Comparison of ENCODE assay signal across 13 mouse cellular contexts in the genomic region with DNA sequence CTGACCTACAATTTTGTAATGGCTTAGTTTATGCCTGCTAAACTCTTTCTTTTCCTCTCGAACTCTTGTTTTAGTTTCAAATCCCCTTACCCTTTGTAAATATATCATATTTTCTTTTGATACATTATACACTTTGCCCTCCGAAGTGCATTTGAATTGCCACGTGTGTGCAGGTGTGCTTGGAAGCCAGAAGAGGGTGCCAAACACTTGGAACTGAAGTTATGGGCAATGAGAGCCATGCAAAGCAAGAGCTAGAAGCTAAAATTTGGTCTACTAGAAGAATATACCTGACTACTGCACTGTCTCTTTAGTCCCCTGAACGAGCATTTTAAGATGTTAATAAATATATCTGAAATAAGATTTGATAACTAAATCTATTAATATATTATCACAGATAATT.
DNase-seq lines count a peak whose midpoint lies in the region; ATAC-seq and TF ChIP-seq lines count a peak whose summit lies in the region.
"Had no signal": no experiment of that assay in that cellular context is flagged by ENCODE, and none has a peak within 500 bp of the region (broad histone marks: within the 10 kb centered on the region; RNA-seq: fewer than 3 reads in every experiment).

No protein-coding gene starts in this region.

- no peak overlapping the region for H3K9ac ChIP-seq in kidney, postnatal 0 days (ENCODE audit: low read depth, low read length)
- no peak overlapping the region for H3K9ac ChIP-seq in kidney, embryonic 16.5 days (replicated peaks; ENCODE audit: low read length)
- H3K9ac ChIP-seq: limb, embryonic 15.5 days; stomach, embryonic 15.5 days had no signal

- no peak for ATAC-seq in kidney, postnatal 0 days (replicated peaks; ENCODE audit: low FRiP score, low read depth)
- no peak for ATAC-seq in kidney, embryonic 16.5 days (ENCODE audit: low FRiP score, low TSS enrichment)
- no peak for ATAC-seq in megakaryocyte-erythroid progenitor cell, adult 5-6 weeks (replicated peaks; ENCODE audit: low FRiP score, low TSS enrichment, poor library complexity, severe bottlenecking)

- no peak overlapping the region for H3K4me3 ChIP-seq in kidney, postnatal 0 days (replicated peaks; ENCODE audit: low read depth, low read length)
- H3K4me3 ChIP-seq in kidney, embryonic 16.5 days (ENCODE audit: low read length) = no peak overlapping the region
- H3K4me3 ChIP-seq: limb, embryonic 15.5 days; stomach, embryonic 15.5 days had no signal

- DNase-seq in kidney, postnatal 0 days (ENCODE audit: low spot score) = peak; percentile 9
- DNase-seq in right cerebral cortex, postnatal 4 days = peak; percentile 2
- no peak for DNase-seq in right cerebral cortex, adult 2 months (ENCODE audit: low spot score in 2 of 2)
- peak; percentile 52 for DNase-seq in embryo, embryonic 10 days (ENCODE audit: low spot score)
- DNase-seq in spleen, postnatal 4 days (ENCODE audit: low spot score in 2 of 2) = no peak
- DNase-seq: adrenal gland, postnatal 25 days; cerebellum, adult 9-10 months had no signal

- H3K4me1 ChIP-seq in kidney, postnatal 0 days (replicated peaks; ENCODE audit: insufficient read depth, low read length) = no peaks in the 10 kb centered on the region
- H3K4me1 ChIP-seq in kidney, embryonic 16.5 days (ENCODE audit: insufficient read depth, low read length) = no peaks in the 10 kb centered on the region
- H3K4me1 ChIP-seq: limb, embryonic 15.5 days; stomach, embryonic 15.5 days had no signal

- no peaks in the 10 kb centered on the region for H3K36me3 ChIP-seq in kidney, postnatal 0 days (ENCODE audit: insufficient read depth, low read length)
- no peaks in the 10 kb centered on the region for H3K36me3 ChIP-seq in kidney, embryonic 16.5 days (ENCODE audit: insufficient read depth, low read length)
- H3K36me3 ChIP-seq: limb, embryonic 15.5 days; stomach, embryonic 15.5 days had no signal

- peak; percentile 47 for TF ChIP-seq CTCF in kidney, postnatal 0 days (IDR thresholded peaks at IDR 0.05; ENCODE audit: low read depth)

- H3K4me2 ChIP-seq in kidney, postnatal 0 days (ENCODE audit: low read length) = no peak overlapping the region
- H3K4me2 ChIP-seq in kidney, embryonic 16.5 days (replicated peaks; ENCODE audit: low read depth, low read length) = no peak overlapping the region
- H3K4me2 ChIP-seq: heart, embryonic 11.5 days; limb, embryonic 15.5 days; stomach, embryonic 15.5 days had no signal

- H3K9me3 ChIP-seq in kidney, postnatal 0 days (replicated peaks; ENCODE audit: low read length) = no peaks in the 10 kb centered on the region
- no peaks in the 10 kb centered on the region for H3K9me3 ChIP-seq in kidney, embryonic 16.5 days (ENCODE audit: low read length)
- H3K9me3 ChIP-seq: limb, embryonic 15.5 days; stomach, embryonic 15.5 days had no signal

- H3K27me3 ChIP-seq in kidney, postnatal 0 days (ENCODE audit: insufficient read depth, low read length) = no peaks in the 10 kb centered on the region
- H3K27me3 ChIP-seq in kidney, embryonic 16.5 days (ENCODE audit: insufficient read depth, low read length) = no peaks in the 10 kb centered on the region
- H3K27me3 ChIP-seq: limb, embryonic 15.5 days; stomach, embryonic 15.5 days had no signal

- no peak overlapping the region for H3K27ac ChIP-seq in kidney, postnatal 0 days
- H3K27ac ChIP-seq in kidney, embryonic 16.5 days (ENCODE audit: low read length) = no peak overlapping the region
- H3K27ac ChIP-seq: limb, embryonic 15.5 days; macrophage; stomach, embryonic 15.5 days had no signal

- WGBS in kidney, postnatal 0 days = 57% methylated on average over 4 of the region's 4 CpGs
- 50% methylated on average over 4 of the region's 4 CpGs for WGBS in kidney, embryonic 16.5 days

Comparison
In these comparisons a context has a peak if more than half of its experiments do, and no peak if none do; other contexts are left out.
1. DNase-seq: peak in kidney, postnatal 0 days (single experiment), right cerebral cortex, postnatal 4 days (single experiment) and embryo, embryonic 10 days (single experiment); none in right cerebral cortex, adult 2 months (0 of 2) and spleen, postnatal 4 days (0 of 2).